Mouse (Mus musculus): Measurements from ENCODE around the gene Gcc1.

GRCm38 (mm10) chr6:28474839-28475238 lies 46.6 kb upstream of the Gcc1 start, which contains the start of gene Snd1:
- TF ChIP-seq CTCF (IDR thresholded peaks at IDR 0.05; ENCODE audit: borderline replicate concordance, extremely low read depth, insufficient read depth, insufficient read length) (no peak), POLR2A (IDR thresholded peaks at IDR 0.05; ENCODE audit: borderline replicate concordance, extremely low read depth, insufficient read depth, insufficient read length, poor library complexity, severe bottlenecking) (no peak)

Data from brain, embryonic 14.5 days (tissue).